Mouse (Mus musculus): ENCODE measurements around the gene Bdkrb2. TPM values are rescaled to one million over a fixed set of nuclear protein-coding genes. Genes with fewer than 3 reads are reported as not detected.
A peak's percentile ranks its signal among the peaks of the same experiment; 100 is the strongest.

Bdkrb2 gene
- total and polyA plus RNA-seq, 2 experiments, result 0.09 TPM; not detected in 1

- Histone ChIP-seq H3K4me3 (ENCODE audit: insufficient read depth, low read depth, low read length) (no peak overlapping the region), H3K36me3 (ENCODE audit: control insufficient read depth, insufficient read depth, low read length) (peaks cover 54% of the 10 kb centered on the region), H3K27ac (replicated peaks; ENCODE audit: insufficient read depth, low read depth, low read length) (no peak overlapping the region), H3K27me3 (ENCODE audit: control insufficient read depth, insufficient read depth, low read length) (no peaks in the 10 kb centered on the region), H3K79me2 (ENCODE audit: control insufficient read depth, insufficient read depth, low read length) (no peaks in the 10 kb centered on the region), H3K4me1 (ENCODE audit: control insufficient read depth, insufficient read depth, low read length) (no peaks in the 10 kb centered on the region), H3K9ac (ENCODE audit: low read depth, low read length) (no peak overlapping the region)
- no peak for DNase-seq (ENCODE audit: extremely low read depth, low read depth, low spot score)
- WGBS, result 76% methylated on average over 7 of the region's 7 CpGs
- TF ChIP-seq POLR2A (IDR thresholded peaks at IDR 0.05; ENCODE audit: extremely low read depth, insufficient read depth, low read length), result no peak
- no peak for TF ChIP-seq CTCF (IDR thresholded peaks at IDR 0.05; ENCODE audit: low read depth, low read length)
Observed at GRCm38 (mm10) chr12:105625798-105626197, 62.8 kb downstream of the Bdkrb2 start.

GRCm38 (mm10) chr12:105634374-105635067, 71.5 kb downstream of the Bdkrb2 start:
- H3K27me3 ChIP-seq (ENCODE audit: control insufficient read depth, insufficient read depth, low read length), result no peaks in the 10 kb centered on the region
- no peaks in the 10 kb centered on the region for H3K4me1 ChIP-seq (ENCODE audit: control insufficient read depth, insufficient read depth, low read length)
- 95% methylated on average over 13 of the region's 13 CpGs for WGBS
- H3K79me2 ChIP-seq (ENCODE audit: control insufficient read depth, insufficient read depth, low read length), result no peaks in the 10 kb centered on the region
- H3K4me3 ChIP-seq (ENCODE audit: insufficient read depth, low read depth, low read length), result no peak overlapping the region
- TF ChIP-seq CTCF (IDR thresholded peaks at IDR 0.05; ENCODE audit: low read depth, low read length) (no peak), POLR2A (IDR thresholded peaks at IDR 0.05; ENCODE audit: extremely low read depth, insufficient read depth, low read length) (no peak)
- peaks cover 67% of the 10 kb centered on the region for H3K36me3 ChIP-seq (ENCODE audit: control insufficient read depth, insufficient read depth, low read length)
- DNase-seq (ENCODE audit: extremely low read depth, low read depth, low spot score), result no peak
- H3K9ac ChIP-seq (ENCODE audit: low read depth, low read length), result no peak overlapping the region
- H3K27ac ChIP-seq (replicated peaks; ENCODE audit: insufficient read depth, low read depth, low read length), result no peak overlapping the region

DNA sequence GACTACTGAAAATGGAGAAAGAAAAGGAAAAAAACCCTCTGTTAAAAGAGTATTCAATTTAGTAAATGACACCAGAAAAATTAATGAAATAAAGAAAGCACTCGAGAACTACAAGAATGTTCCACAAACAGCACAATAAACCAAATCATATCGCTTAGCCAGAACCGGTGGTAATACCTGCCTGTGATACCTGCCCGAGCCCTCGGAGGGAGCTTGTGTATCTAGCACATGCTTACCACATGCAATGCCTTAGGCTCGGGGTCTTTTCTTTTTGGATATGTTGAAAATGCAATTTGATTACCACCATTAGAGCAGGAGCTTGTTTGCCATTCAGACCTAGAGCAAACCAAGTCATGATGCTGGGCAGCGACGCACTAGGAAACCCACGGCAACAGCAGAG, 73.5 kb downstream of the Bdkrb2 start:
- Histone ChIP-seq H3K79me2 (ENCODE audit: control insufficient read depth, insufficient read depth, low read length) (no peaks in the 10 kb centered on the region), H3K4me3 (ENCODE audit: insufficient read depth, low read depth, low read length) (no peak overlapping the region), H3K9ac (ENCODE audit: low read depth, low read length) (no peak overlapping the region), H3K36me3 (ENCODE audit: control insufficient read depth, insufficient read depth, low read length) (peaks cover 84% of the 10 kb centered on the region), H3K27ac (replicated peaks; ENCODE audit: insufficient read depth, low read depth, low read length) (no peak overlapping the region), H3K4me1 (ENCODE audit: control insufficient read depth, insufficient read depth, low read length) (no peaks in the 10 kb centered on the region), H3K27me3 (ENCODE audit: control insufficient read depth, insufficient read depth, low read length) (no peaks in the 10 kb centered on the region)
- no peak for TF ChIP-seq POLR2A (IDR thresholded peaks at IDR 0.05; ENCODE audit: extremely low read depth, insufficient read depth, low read length)
- no peak for TF ChIP-seq CTCF (IDR thresholded peaks at IDR 0.05; ENCODE audit: low read depth, low read length)
- no peak for DNase-seq (ENCODE audit: extremely low read depth, low read depth, low spot score)
- WGBS, result 93% methylated on average over 9 of the region's 9 CpGs

GRCm38 (mm10) chr12:105637554-105637953, 74.5 kb downstream of the Bdkrb2 start:
- TF ChIP-seq CTCF (IDR thresholded peaks at IDR 0.05; ENCODE audit: low read depth, low read length) (peak; percentile 12; the same call in 1 of the 2 replicates), POLR2A (IDR thresholded peaks at IDR 0.05; ENCODE audit: extremely low read depth, insufficient read depth, low read length) (no peak)
- no peaks in the 10 kb centered on the region for H3K27me3 ChIP-seq (ENCODE audit: control insufficient read depth, insufficient read depth, low read length)
- no peaks in the 10 kb centered on the region for H3K79me2 ChIP-seq (ENCODE audit: control insufficient read depth, insufficient read depth, low read length)
- no peaks in the 10 kb centered on the region for H3K4me1 ChIP-seq (ENCODE audit: control insufficient read depth, insufficient read depth, low read length)
- H3K4me3 ChIP-seq (ENCODE audit: insufficient read depth, low read depth, low read length), result no peak overlapping the region
- no peak overlapping the region for H3K27ac ChIP-seq (replicated peaks; ENCODE audit: insufficient read depth, low read depth, low read length)
- no peak overlapping the region for H3K9ac ChIP-seq (ENCODE audit: low read depth, low read length)
- 78% methylated on average over 4 of the region's 4 CpGs for WGBS
- H3K36me3 ChIP-seq (ENCODE audit: control insufficient read depth, insufficient read depth, low read length), result peaks cover 84% of the 10 kb centered on the region
- no peak for DNase-seq (ENCODE audit: extremely low read depth, low read depth, low spot score)

DNA sequence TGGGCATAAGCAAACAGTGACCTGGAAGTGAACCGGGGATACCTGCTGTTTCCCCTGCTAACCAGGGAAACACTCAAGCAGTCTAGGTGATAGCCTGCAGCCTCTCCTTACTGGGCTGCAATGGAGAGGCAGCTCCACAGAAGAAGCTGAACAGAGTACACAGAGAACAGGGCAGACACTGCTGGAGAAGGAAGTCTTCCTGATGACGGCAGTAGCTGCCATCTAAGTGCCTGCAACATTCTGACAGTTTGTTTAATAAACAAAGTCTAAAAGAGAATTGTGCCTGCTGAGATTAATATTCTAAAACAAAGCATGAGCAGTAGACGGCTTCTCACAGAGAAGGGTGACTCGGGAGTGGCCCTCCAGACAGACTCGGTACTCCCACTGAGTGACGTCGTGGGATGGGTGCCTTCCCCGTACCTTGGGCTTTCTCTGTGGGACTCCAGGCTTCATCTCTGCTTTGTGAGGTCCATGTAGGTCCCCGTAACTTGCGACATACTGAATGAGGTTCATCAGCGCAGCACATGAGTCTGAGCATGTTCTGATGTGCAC, 79.8 kb downstream of the Bdkrb2 start:
- H3K79me2 ChIP-seq (ENCODE audit: control insufficient read depth, insufficient read depth, low read length), result no peaks in the 10 kb centered on the region
- no peak for DNase-seq (ENCODE audit: extremely low read depth, low read depth, low spot score)
- H3K9ac ChIP-seq (ENCODE audit: low read depth, low read length), result no peak overlapping the region
- H3K4me3 ChIP-seq (ENCODE audit: insufficient read depth, low read depth, low read length), result no peak overlapping the region
- TF ChIP-seq CTCF (IDR thresholded peaks at IDR 0.05; ENCODE audit: low read depth, low read length) (no peak), POLR2A (IDR thresholded peaks at IDR 0.05; ENCODE audit: extremely low read depth, insufficient read depth, low read length) (no peak)
- H3K27me3 ChIP-seq (ENCODE audit: control insufficient read depth, insufficient read depth, low read length), result no peaks in the 10 kb centered on the region
- H3K27ac ChIP-seq (replicated peaks; ENCODE audit: insufficient read depth, low read depth, low read length), result no peak overlapping the region
- 95% methylated on average over 11 of the region's 11 CpGs for WGBS
- H3K36me3 ChIP-seq (ENCODE audit: control insufficient read depth, insufficient read depth, low read length), result peaks cover 83% of the 10 kb centered on the region
- H3K4me1 ChIP-seq (ENCODE audit: control insufficient read depth, insufficient read depth, low read length), result no peaks in the 10 kb centered on the region

Other genes with a start within 250 kb of the Bdkrb2 start
- gene Tunar, start 229.4 kb upstream of the Bdkrb2 start, total RNA-seq (2014; rRNA removed), result not detected in 2 replicates
- not detected in 2 replicates for gene Tunar, start 229.4 kb upstream of the Bdkrb2 start, polyA plus RNA-seq (2012; rRNA removed)
- 0.74 and 0.92 TPM in 2 replicates for gene D430019H16Rik, start 109.4 kb upstream of the Bdkrb2 start, total RNA-seq (2014; rRNA removed)
- gene D430019H16Rik, start 109.4 kb upstream of the Bdkrb2 start, polyA plus RNA-seq (2012; rRNA removed), result 0.55 and 0.65 TPM in 2 replicates
- gene Bdkrb1, start 39.9 kb downstream of the Bdkrb2 start, total RNA-seq (2014; rRNA removed), result not detected in 2 replicates
- not detected in 2 replicates for gene Bdkrb1, start 39.9 kb downstream of the Bdkrb2 start, polyA plus RNA-seq (2012; rRNA removed)
- 6.2 and 9.2 TPM in 2 replicates for gene Gskip, start 121.6 kb downstream of the Bdkrb2 start, total RNA-seq (2014; rRNA removed)
- 2.6 and 2.8 TPM in 2 replicates for gene Gskip, start 121.6 kb downstream of the Bdkrb2 start, polyA plus RNA-seq (2012; rRNA removed)
- gene Atg2b, start 122.0 kb downstream of the Bdkrb2 start, total RNA-seq (2014; rRNA removed), result 19.2 and 24.0 TPM in 2 replicates
- gene Atg2b, start 122.0 kb downstream of the Bdkrb2 start, polyA plus RNA-seq (2012; rRNA removed), result 9.3 and 10.2 TPM in 2 replicates
- gene Ak7, start 142.8 kb downstream of the Bdkrb2 start, total RNA-seq (2014; rRNA removed), result 0.09 and 0.13 TPM in 2 replicates
- 0.05 TPM in 1 of 2 replicates, not detected in the other for gene Ak7, start 142.8 kb downstream of the Bdkrb2 start, polyA plus RNA-seq (2012; rRNA removed)
- 65.0 and 68.4 TPM in 2 replicates for gene Papola, start 221.5 kb downstream of the Bdkrb2 start, total RNA-seq (2014; rRNA removed)
- gene Papola, start 221.5 kb downstream of the Bdkrb2 start, polyA plus RNA-seq (2012; rRNA removed), result 40.0 and 42.0 TPM in 2 replicates

All from liver, adult 2 months (tissue).